Mouse (Mus musculus) limb, embryonic 15.5 days (tissue): Measurements from ENCODE around the gene C2cd4c. TPM values are rescaled to one million over a fixed set of nuclear protein-coding genes. Genes with fewer than 3 reads are reported as not detected.

ENCODE experiments used
- ATAC-seq: fragments of 200-750 bp; cut with Nextera tagmentation; 2 replicates; pipeline ENCODE4 v1.8.0; 2017; ENCODE audit warnings: low read depth, moderate TSS enrichment; ENCODE audit not compliant: insufficient number of reproducible peaks, low FRiP score, low TSS enrichment
- H3K27ac ChIP-seq: fragments of 300-500 bp; sonication (generic); 2 replicates; pipeline ENCODE4 v1.5.1; 2015; ENCODE audit warnings: moderate library complexity, mild to moderate bottlenecking, inconsistent platforms
- H3K27me3 ChIP-seq: fragments of 300-500 bp; sonication (generic); 2 replicates; pipeline ENCODE4 v1.6.1; 2015; ENCODE audit warnings: inconsistent platforms
- H3K36me3 ChIP-seq: fragments of 300-500 bp; sonication (generic); 2 replicates; pipeline ENCODE4 v1.6.1; 2015; ENCODE audit warnings: inconsistent platforms
- H3K4me1 ChIP-seq: fragments of 300-500 bp; sonication (generic); 2 replicates; pipeline ENCODE4 v1.6.1; 2015; ENCODE audit warnings: inconsistent platforms
- H3K4me2 ChIP-seq: fragments of 300-500 bp; sonication (generic); 2 replicates; pipeline ENCODE4 v1.6.1; 2015; ENCODE audit warnings: mild to moderate bottlenecking, inconsistent platforms
- H3K4me3 ChIP-seq: fragments of 300-500 bp; sonication (generic); 2 replicates; pipeline ENCODE4 v1.5.1; 2015; ENCODE audit warnings: mild to moderate bottlenecking, inconsistent platforms
- H3K9ac ChIP-seq: fragments of 300-500 bp; sonication (generic); 2 replicates; pipeline ENCODE4 v1.6.1; 2015; ENCODE audit warnings: inconsistent platforms
- H3K9me3 ChIP-seq: fragments of 300-500 bp; sonication (generic); 2 replicates; pipeline ENCODE4 v1.6.1; 2016; ENCODE audit warnings: inconsistent platforms
- WGBS: fragments of 180-500 bp; shearing (Covaris S2); methylation state at CpG from one replicate; pipeline ENCODE4 v1.1.7; 2015; 5-methylcytosine and 5-hydroxymethylcytosine counted together
- polyA plus RNA-seq: library from polyadenylated mRNA; unstranded; fragments of >200 nt; fragmentation: Nextera tagmentation; extraction: Ambion mirVana; gene quantifications from 2 replicates; pipeline ENCODE4 v1.2.1, GENCODE M21; 2015

C2cd4c gene
- polyA plus RNA-seq, 1 experiment from 2014 or later = not detected

DNA sequence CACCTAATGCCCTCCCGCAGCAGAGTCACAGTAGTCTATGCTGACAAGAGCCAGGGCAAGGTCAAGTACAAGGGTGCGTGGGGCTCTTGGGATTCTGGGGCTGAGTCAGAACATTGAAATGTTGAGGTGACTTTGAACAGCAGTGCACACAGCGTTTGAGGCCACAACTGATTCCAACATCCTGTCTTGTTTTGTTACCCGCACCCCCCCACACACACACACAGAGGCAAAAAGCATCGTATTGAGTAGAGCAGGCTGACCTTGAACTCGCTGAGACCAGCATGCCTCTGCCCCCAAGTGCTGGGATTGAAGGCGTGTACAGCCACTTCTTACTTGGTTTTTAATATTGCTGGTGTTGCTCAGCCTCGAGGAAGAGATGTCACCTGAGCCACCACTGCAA lies 39.5 kb downstream of the C2cd4c start:
- no peak overlapping the region for H3K4me2 ChIP-seq
- 80% methylated on average over 8 of the region's 8 CpGs for WGBS
- H3K36me3 ChIP-seq = no peaks in the 10 kb centered on the region
- no peak overlapping the region for H3K4me3 ChIP-seq
- H3K4me1 ChIP-seq = no peaks in the 10 kb centered on the region
- no peak overlapping the region for H3K27ac ChIP-seq
- no peak for ATAC-seq
- no peaks in the 10 kb centered on the region for H3K9me3 ChIP-seq
- H3K9ac ChIP-seq = no peak overlapping the region
- peaks cover 9% of the 10 kb centered on the region; the same call in 1 of the 2 replicates for H3K27me3 ChIP-seq

DNA sequence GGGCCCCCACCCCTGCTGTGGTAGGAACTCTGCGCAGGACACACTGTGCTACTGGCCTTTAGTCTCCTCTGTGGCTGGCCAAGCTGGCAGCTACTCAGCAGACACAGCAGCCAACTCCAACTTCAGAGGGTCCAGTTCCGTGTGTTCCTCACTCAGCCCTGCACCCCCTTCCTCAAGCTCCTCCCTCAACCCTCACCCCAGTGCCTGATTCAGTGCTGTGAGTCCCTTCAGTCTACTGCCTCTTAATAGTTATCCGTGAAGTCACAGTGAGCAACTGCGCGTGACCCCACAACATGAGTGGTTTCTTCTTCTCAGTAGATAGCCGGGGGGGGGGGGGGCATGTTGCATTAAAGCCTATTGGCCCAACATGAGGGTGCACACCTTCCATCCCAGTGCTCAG lies 40.2 kb downstream of the C2cd4c start:
- ATAC-seq = no peak
- Histone ChIP-seq H3K4me3 (no peak overlapping the region), H3K27me3 (peaks cover 5% of the 10 kb centered on the region; the same call in 1 of the 2 replicates), H3K9me3 (no peaks in the 10 kb centered on the region), H3K27ac (no peak overlapping the region), H3K4me2 (no peak overlapping the region), H3K4me1 (no peaks in the 10 kb centered on the region), H3K36me3 (no peaks in the 10 kb centered on the region), H3K9ac (no peak overlapping the region)
- 83% methylated on average over 6 of the region's 6 CpGs for WGBS

DNA sequence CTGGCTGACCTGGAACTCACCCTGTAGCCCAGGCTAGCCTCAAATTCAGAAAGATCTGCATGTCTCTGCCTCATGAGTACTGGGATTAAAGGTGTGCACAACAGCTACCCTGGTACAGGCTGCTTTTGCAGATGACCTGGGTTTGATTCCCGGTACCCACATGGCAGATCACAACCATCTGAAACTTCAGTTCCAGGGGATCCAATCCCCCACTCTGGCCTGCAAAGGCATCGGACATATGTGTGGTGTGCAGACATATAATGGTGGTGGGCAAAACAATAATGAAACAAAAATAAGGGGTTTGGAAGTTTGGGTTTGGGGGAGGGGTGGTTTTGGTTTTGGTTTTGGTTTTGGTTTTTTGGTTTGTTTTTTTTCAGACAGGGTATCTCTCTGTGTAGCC lies 42.5 kb downstream of the C2cd4c start:
- Histone ChIP-seq H3K9ac (no peak overlapping the region), H3K4me2 (no peak overlapping the region), H3K9me3 (peaks cover 4% of the 10 kb centered on the region; the same call in 1 of the 2 replicates), H3K27ac (no peak overlapping the region), H3K4me1 (no peaks in the 10 kb centered on the region), H3K27me3 (no peaks in the 10 kb centered on the region), H3K36me3 (no peaks in the 10 kb centered on the region), H3K4me3 (no peak overlapping the region)
- no peak for ATAC-seq
- WGBS = 85% methylated on average over 2 of the region's 2 CpGs

DNA sequence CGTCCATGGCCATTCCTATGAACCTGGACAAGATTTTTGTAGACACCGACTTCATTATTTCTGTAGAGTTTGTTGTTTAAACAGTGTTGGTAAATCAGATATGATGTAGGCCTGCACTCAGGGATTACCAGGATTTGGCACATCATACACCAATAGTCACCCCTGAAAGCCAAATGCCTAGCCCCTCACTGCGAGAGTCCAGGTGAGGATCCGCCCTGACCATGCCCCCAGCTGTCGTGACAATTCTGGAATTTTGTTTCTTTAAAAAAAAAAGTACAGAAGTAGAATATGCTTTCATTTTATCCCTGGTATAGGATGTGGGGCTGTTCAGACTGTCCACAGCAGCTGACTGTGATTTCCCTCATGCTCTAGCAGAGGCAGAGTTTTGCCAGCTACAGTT lies 43.9 kb downstream of the C2cd4c start:
- Histone ChIP-seq H3K4me1 (no peaks in the 10 kb centered on the region), H3K27me3 (no peaks in the 10 kb centered on the region), H3K9me3 (peaks cover 4% of the 10 kb centered on the region; the same call in 1 of the 2 replicates), H3K9ac (no peak overlapping the region), H3K4me3 (no peak overlapping the region), H3K4me2 (no peak overlapping the region), H3K27ac (no peak overlapping the region), H3K36me3 (no peaks in the 10 kb centered on the region)
- 85% methylated on average over 5 of the region's 5 CpGs for WGBS
- no peak for ATAC-seq

DNA sequence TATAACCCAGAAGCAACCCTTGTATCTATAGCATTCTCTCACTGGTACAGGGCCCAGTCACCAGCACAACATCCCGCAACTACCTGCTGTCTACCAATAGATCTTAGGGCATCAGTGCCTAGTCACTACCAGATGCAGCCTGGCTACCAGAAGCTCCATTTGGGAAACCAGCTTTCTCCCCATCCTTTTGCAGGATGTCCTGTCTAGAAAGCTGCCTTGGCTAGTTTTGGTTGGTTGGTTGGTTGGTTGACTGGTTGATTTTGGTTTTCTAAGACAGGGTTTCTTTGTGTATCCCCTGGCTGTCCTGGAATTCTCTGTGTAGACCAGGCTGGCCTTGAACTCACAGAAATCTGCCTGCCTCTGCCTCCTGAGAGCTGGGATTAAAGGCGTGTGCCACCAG lies 54.1 kb downstream of the C2cd4c start:
- Histone ChIP-seq H3K27me3 (no peaks in the 10 kb centered on the region), H3K4me3 (no peak overlapping the region), H3K9ac (no peak overlapping the region), H3K4me2 (no peak overlapping the region), H3K36me3 (no peaks in the 10 kb centered on the region), H3K9me3 (no peaks in the 10 kb centered on the region), H3K4me1 (peaks cover 8% of the 10 kb centered on the region), H3K27ac (no peak overlapping the region)
- ATAC-seq = no peak
- WGBS = 94% methylated on average over 2 of the region's 2 CpGs

DNA sequence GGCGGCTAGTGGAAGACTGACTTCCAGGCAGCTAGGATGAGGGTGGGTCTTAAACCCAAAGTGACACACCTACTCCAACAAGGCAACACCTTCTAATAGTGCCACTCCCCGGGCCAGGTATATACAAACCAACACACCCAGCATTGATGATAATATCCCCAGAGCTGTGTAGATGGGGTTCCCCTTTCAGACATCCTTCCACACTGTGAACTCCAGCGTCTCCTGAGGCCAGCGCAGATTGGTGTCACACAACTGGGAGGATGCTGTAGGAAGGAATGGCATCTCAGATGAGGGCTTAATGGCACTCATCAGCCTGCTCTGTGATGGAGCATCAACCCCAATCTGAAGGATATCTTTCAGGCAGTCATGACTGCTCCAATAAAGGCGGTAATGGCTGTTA lies 56.3 kb downstream of the C2cd4c start:
- Histone ChIP-seq H3K9me3 (no peaks in the 10 kb centered on the region), H3K27ac (no peak overlapping the region), H3K9ac (no peak overlapping the region), H3K27me3 (no peaks in the 10 kb centered on the region), H3K4me3 (no peak overlapping the region), H3K36me3 (no peaks in the 10 kb centered on the region), H3K4me2 (no peak overlapping the region), H3K4me1 (peaks cover 25% of the 10 kb centered on the region)
- no peak for ATAC-seq
- WGBS = 94% methylated on average over 5 of the region's 5 CpGs

DNA sequence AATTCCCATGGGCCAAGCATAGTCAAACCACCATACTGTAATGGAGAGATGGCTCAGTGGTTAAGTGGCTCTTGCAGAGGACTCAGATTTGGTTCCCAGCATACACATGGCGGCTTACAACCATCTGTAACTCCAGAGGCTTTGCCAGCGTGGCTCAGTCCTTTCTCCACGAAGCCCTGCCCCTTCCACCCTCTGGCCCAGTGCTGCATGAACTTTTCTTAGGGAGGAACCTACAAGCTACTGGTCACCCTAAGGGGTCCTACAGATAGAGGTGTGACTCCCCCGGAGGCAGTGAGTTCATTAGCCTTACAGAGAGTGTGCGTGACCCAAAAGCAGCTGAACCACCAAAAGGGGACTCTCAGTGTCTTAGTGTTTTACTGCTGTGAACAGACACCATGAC lies 56.9 kb downstream of the C2cd4c start:
- Histone ChIP-seq H3K27ac (no peak overlapping the region), H3K4me3 (no peak overlapping the region), H3K4me1 (peaks cover 31% of the 10 kb centered on the region), H3K36me3 (no peaks in the 10 kb centered on the region), H3K9ac (no peak overlapping the region), H3K27me3 (no peaks in the 10 kb centered on the region), H3K9me3 (no peaks in the 10 kb centered on the region), H3K4me2 (no peak overlapping the region)
- WGBS = 86% methylated on average over 5 of the region's 5 CpGs
- ATAC-seq = no peak

Other genes with a start within 250 kb of the C2cd4c start
- not detected in 2 replicates for gene Vmn2r83, start 145.3 kb downstream of the C2cd4c start, polyA plus RNA-seq
- 25.5 and 28.3 TPM in 2 replicates for gene Plpp2, start 80.2 kb downstream of the C2cd4c start, polyA plus RNA-seq
- gene Mier2, start 58.8 kb downstream of the C2cd4c start, polyA plus RNA-seq = 65.5 and 66.4 TPM in 2 replicates
- not detected in 2 replicates for gene Theg, start 26.7 kb downstream of the C2cd4c start, polyA plus RNA-seq
- 7.8 and 10.1 TPM in 2 replicates for gene Shc2, start 23.9 kb upstream of the C2cd4c start, polyA plus RNA-seq
- gene Odf3l2, start 31.7 kb upstream of the C2cd4c start, polyA plus RNA-seq = 0.12 TPM in 1 of 2 replicates, not detected in the other
- 5.4 and 5.8 TPM in 2 replicates for gene Madcam1, start 50.5 kb upstream of the C2cd4c start, polyA plus RNA-seq
- gene Tpgs1, start 55.3 kb upstream of the C2cd4c start, polyA plus RNA-seq = 54.6 and 58.9 TPM in 2 replicates
- 100 and 110 TPM in 2 replicates for gene Cdc34, start 68.2 kb upstream of the C2cd4c start, polyA plus RNA-seq
- gene Gzmm, start 75.0 kb upstream of the C2cd4c start, polyA plus RNA-seq = 0.86 and 1.3 TPM in 2 replicates
- 910 and 960 TPM in 2 replicates for gene Bsg, start 90.5 kb upstream of the C2cd4c start, polyA plus RNA-seq
- gene Hcn2, start 102.6 kb upstream of the C2cd4c start, polyA plus RNA-seq = 0.08 TPM in 1 of 2 replicates, not detected in the other
- gene Polrmt, start 132.6 kb upstream of the C2cd4c start, polyA plus RNA-seq = 35.8 and 41.5 TPM in 2 replicates
- gene Fgf22, start 141.1 kb upstream of the C2cd4c start, polyA plus RNA-seq = 0.95 and 2.2 TPM in 2 replicates
- gene Rnf126, start 152.9 kb upstream of the C2cd4c start, polyA plus RNA-seq = 93.2 and 104 TPM in 2 replicates
- 21.2 and 22.2 TPM in 2 replicates for gene Fstl3, start 163.2 kb upstream of the C2cd4c start, polyA plus RNA-seq
- 0.10 and 0.12 TPM in 2 replicates for gene Prss57, start 176.9 kb upstream of the C2cd4c start, polyA plus RNA-seq
- gene Palm, start 179.5 kb upstream of the C2cd4c start, polyA plus RNA-seq = 79.9 and 84.8 TPM in 2 replicates
- gene Misp, start 207.0 kb upstream of the C2cd4c start, polyA plus RNA-seq = 0.56 and 1.6 TPM in 2 replicates
- 301 and 303 TPM in 2 replicates for gene Ptbp1, start 240.4 kb upstream of the C2cd4c start, polyA plus RNA-seq